Mouse (Mus musculus): Measurements from ENCODE around the gene Ypel4. TPM values are rescaled to one million over a fixed set of nuclear protein-coding genes. Genes with fewer than 3 reads are reported as not detected.
"Not testable (repeated sequence)": the region's sequence is repeated elsewhere in the genome, so short reads cannot be mapped to it uniquely, and the experiment has no call there.

The Ypel4 gene
- polyA plus RNA-seq, 1 experiment from 2014 or later: 12.3 TPM

GRCm38 (mm10) chr2:84715562-84716361 is 18.1 kb upstream of the Ypel4 start:
- WGBS: under 1% methylated on average over 33 of the region's 33 CpGs
- H3K4me1 ChIP-seq: peaks cover 10% of the 10 kb centered on the region
- H3K36me3 ChIP-seq: peaks cover 3% of the 10 kb centered on the region

DNA sequence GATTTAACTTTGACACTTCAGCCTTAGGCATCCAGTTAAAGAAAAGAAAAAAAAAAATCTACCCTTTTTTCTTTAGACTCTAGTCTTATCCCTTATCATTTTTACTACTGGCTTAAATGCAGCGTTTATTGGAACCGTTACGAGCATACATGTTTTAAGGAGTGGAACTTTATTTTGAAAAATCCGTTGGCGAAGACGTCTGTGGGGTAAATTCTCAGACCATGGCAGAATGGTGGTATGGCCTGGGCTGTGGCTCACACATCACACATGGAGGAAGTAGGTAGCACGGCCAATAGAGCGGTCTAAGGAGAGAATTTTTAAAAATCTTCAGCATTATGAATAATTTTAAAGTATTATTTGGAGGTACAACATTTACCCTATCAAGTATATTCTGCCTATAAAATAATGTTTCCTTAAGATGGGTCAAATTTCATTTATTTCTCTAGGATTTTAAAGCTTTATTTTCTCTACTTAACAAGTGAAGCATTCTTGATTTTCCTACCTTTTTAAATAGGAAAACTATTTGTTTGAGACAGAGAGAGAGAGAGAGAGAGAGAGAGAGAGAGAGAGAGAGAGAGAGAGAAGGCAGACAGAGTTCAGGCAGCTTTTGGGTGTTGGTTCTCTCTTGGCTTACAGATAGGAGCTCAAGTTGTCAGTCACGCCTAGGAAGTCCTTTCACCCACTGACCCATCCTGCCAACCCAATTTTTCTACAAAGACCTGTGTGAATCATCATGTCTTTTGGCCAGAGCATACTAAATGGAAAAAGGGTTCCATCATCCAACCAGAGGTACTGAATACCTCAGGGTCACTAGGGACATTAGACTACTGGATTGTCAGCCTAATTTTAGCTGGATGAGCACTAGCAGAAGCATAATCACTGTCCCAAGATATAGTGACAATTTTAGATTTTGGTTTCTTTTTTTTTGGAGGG is 17.2 kb upstream of the Ypel4 start:
- Histone ChIP-seq H3K4me2 (replicated peaks) (peak overlapping the region; percentile 59), H3K36me3 (peaks cover 7% of the 10 kb centered on the region; the same call in 1 of the 2 replicates), H3K9ac (peak overlapping the region; percentile 46), H3K4me1 (peaks cover 10% of the 10 kb centered on the region), H3K27me3 (no peaks in the 10 kb centered on the region), H3K4me3 (peak overlapping the region; percentile 96), H3K9me3 (no peaks in the 10 kb centered on the region), H3K27ac (no peak overlapping the region)
- 34% methylated on average over 9 of the region's 9 CpGs for WGBS
- no peak for ATAC-seq (ENCODE audit: insufficient number of reproducible peaks, insufficient read depth, low FRiP score, low TSS enrichment)

More at GRCm38 (mm10) chr2:84715562-84716361, 18.1 kb upstream of the Ypel4 start:
- Histone ChIP-seq H3K9me3 (no peaks in the 10 kb centered on the region), H3K9ac (peak overlapping the region; percentile 46), H3K27ac (peak overlapping the region; percentile 96), H3K4me3 (peak overlapping the region; percentile 96), H3K4me2 (replicated peaks) (peak overlapping the region; percentile 59), H3K27me3 (no peaks in the 10 kb centered on the region)
- ATAC-seq (ENCODE audit: insufficient number of reproducible peaks, insufficient read depth, low FRiP score, low TSS enrichment): peak; percentile 96

GRCm38 (mm10) chr2:84717357-84717756 is 16.5 kb upstream of the Ypel4 start:
- H3K27ac ChIP-seq: no peak overlapping the region
- peaks cover 10% of the 10 kb centered on the region; the same call in 1 of the 2 replicates for H3K36me3 ChIP-seq
- no peak for ATAC-seq (ENCODE audit: insufficient number of reproducible peaks, insufficient read depth, low FRiP score, low TSS enrichment)
- WGBS: 89% methylated on average over 4 of the region's 4 CpGs
- peaks cover 10% of the 10 kb centered on the region for H3K4me1 ChIP-seq
- H3K27me3 ChIP-seq: no peaks in the 10 kb centered on the region
- H3K9me3 ChIP-seq: no peaks in the 10 kb centered on the region
- H3K9ac ChIP-seq: no peak overlapping the region
- no peak overlapping the region for H3K4me2 ChIP-seq (replicated peaks)
- no peak overlapping the region for H3K4me3 ChIP-seq

DNA sequence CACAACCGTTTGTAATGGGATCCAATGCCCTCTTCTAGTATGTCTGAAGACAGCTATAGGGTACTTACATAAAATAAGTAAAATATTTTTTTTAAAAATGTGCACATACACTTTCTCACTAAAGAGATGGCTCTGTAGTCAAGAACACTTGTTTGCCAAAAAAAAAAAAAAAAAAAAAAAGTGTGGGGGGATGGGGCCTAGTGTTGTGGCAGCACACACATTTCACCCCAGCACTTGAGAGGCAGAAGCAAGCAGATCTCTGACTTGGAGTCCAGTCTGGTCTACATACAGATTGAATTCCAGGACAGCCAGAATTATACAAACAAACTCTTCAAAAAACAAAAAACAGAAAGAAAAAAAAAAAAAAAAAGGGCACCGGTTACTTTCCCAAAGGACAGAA is 13.1 kb upstream of the Ypel4 start:
- Histone ChIP-seq H3K4me2 (replicated peaks) (no peak overlapping the region), H3K36me3 (peaks cover 32% of the 10 kb centered on the region), H3K27ac (no peak overlapping the region), H3K9ac (no peak overlapping the region), H3K4me3 (no peak overlapping the region), H3K4me1 (peaks cover 3% of the 10 kb centered on the region), H3K27me3 (no peaks in the 10 kb centered on the region), H3K9me3 (no peaks in the 10 kb centered on the region)
- ATAC-seq (ENCODE audit: insufficient number of reproducible peaks, insufficient read depth, low FRiP score, low TSS enrichment): no peak
- WGBS: 95% methylated on average over 2 of the region's 2 CpGs

GRCm38 (mm10) chr2:84721182-84721581 is 12.7 kb upstream of the Ypel4 start:
- Histone ChIP-seq H3K4me2 (replicated peaks) (no peak overlapping the region), H3K9me3 (no peaks in the 10 kb centered on the region), H3K9ac (no peak overlapping the region), H3K27me3 (no peaks in the 10 kb centered on the region), H3K36me3 (peaks cover 32% of the 10 kb centered on the region), H3K4me1 (peaks cover 7% of the 10 kb centered on the region), H3K27ac (no peak overlapping the region), H3K4me3 (no peak overlapping the region)
- 71% methylated on average over 3 of the region's 3 CpGs for WGBS
- no peak for ATAC-seq (ENCODE audit: insufficient number of reproducible peaks, insufficient read depth, low FRiP score, low TSS enrichment)

DNA sequence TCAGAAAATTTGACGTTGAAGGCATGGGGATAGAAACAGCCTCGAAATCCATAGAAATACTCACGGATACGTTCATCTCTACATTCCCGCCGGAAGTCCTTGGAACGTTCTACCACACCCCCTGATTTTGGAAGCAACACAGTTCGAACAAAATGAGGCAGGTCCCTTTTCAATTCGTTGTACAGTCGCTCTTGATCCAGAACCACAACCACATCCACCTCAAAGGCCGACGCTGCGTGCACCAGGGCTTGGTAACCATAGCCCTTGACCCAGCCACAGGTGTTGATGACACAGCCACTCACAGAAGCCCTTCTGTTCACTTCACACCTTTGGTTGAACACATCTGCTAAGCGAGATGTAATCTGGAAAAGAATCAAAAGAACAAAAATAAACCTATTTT is 10.0 kb upstream of the Ypel4 start:
- no peak for ATAC-seq (ENCODE audit: insufficient number of reproducible peaks, insufficient read depth, low FRiP score, low TSS enrichment)
- Histone ChIP-seq H3K36me3 (peaks cover 32% of the 10 kb centered on the region), H3K4me2 (replicated peaks) (no peak overlapping the region), H3K4me3 (no peak overlapping the region), H3K9ac (no peak overlapping the region), H3K4me1 (peaks cover 12% of the 10 kb centered on the region), H3K27ac (no peak overlapping the region), H3K9me3 (no peaks in the 10 kb centered on the region), H3K27me3 (no peaks in the 10 kb centered on the region)
- 94% methylated on average over 14 of the region's 14 CpGs for WGBS

GRCm38 (mm10) chr2:84725770-84726169 is 8.1 kb upstream of the Ypel4 start:
- no peaks in the 10 kb centered on the region for H3K27me3 ChIP-seq
- H3K9me3 ChIP-seq: no peaks in the 10 kb centered on the region
- H3K4me2 ChIP-seq (replicated peaks): peak overlapping the region; percentile 93
- H3K27ac ChIP-seq: no peak overlapping the region
- H3K4me1 ChIP-seq: peaks cover 12% of the 10 kb centered on the region
- 91% methylated on average over 10 of the region's 10 CpGs for WGBS
- H3K9ac ChIP-seq: no peak overlapping the region
- no peak overlapping the region for H3K4me3 ChIP-seq
- H3K36me3 ChIP-seq: peaks cover 32% of the 10 kb centered on the region
- no peak for ATAC-seq (ENCODE audit: insufficient number of reproducible peaks, insufficient read depth, low FRiP score, low TSS enrichment)

- Histone ChIP-seq H3K27ac (0 out of 2 replicates have a peak overlapping the region, but pooled peaks have one; percentile 11), H3K4me2 (replicated peaks) (peak overlapping the region; percentile 93), H3K36me3 (peaks cover 25% of the 10 kb centered on the region), H3K9ac (peak overlapping the region; percentile 60), H3K4me1 (peaks cover 12% of the 10 kb centered on the region), H3K27me3 (no peaks in the 10 kb centered on the region), H3K9me3 (no peaks in the 10 kb centered on the region), H3K4me3 (peak overlapping the region; percentile 73)
- 4% methylated on average over 9 of the region's 9 CpGs for WGBS
- ATAC-seq (ENCODE audit: insufficient number of reproducible peaks, insufficient read depth, low FRiP score, low TSS enrichment): no peak
Measured at GRCm38 (mm10) chr2:84726716-84727115, 7.1 kb upstream of the Ypel4 start.

DNA sequence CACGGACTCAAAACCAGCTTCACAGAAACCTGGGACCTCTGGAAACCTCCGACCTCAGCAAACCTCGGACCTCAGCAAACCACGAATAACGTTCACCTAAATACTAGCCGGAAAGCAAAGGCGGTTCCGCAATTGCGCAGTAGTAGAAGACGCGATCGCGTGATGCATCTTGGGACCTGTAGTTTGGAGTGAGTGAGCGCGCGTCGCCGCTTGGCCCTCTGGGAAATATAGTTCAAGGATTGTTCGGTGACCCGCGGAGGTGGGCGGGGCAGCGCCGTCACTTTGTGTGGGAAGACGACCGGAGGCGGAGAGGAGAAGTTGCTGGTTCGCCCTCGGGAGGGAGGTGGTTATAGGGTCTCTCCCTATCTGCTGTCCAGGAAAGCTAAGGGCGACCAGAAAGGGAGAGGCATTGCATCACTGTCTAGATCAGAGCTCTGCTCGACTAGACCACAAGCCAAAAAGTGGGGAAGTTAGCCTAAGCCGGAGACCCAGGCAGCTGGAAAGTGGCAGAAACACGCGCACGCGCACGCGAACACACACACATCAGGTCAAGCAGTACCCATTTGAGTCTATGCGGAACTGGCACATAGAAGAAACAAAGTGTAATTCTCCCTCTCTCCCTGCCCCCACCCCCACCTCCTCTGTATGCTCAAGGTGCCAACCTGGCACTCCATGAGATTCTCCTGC is 6.5 kb upstream of the Ypel4 start, which contains the start of gene Clp1:
TSS of gene Clp1 (minus strand) at position 179 of the 687 bp plus-strand sequence.
- Histone ChIP-seq H3K4me1 (peaks cover 12% of the 10 kb centered on the region), H3K4me2 (replicated peaks) (peak within 1 kb of the TSS; percentile 93), H3K27ac (peak within 1 kb of the TSS; percentile 81), H3K9me3 (no peaks in the 10 kb centered on the region), H3K27me3 (no peaks in the 10 kb centered on the region), H3K9ac (peak within 1 kb of the TSS; percentile 64), H3K36me3 (peaks cover 22% of the 10 kb centered on the region), H3K4me3 (peak within 1 kb of the TSS; percentile 73)
- WGBS: under 1% methylated on average over 39 of the region's 39 CpGs
- peak; percentile 94 for ATAC-seq (ENCODE audit: insufficient number of reproducible peaks, insufficient read depth, low FRiP score, low TSS enrichment)

- not testable (repeated sequence) for H3K9ac ChIP-seq; H3K27me3 ChIP-seq; ATAC-seq (ENCODE audit: insufficient number of reproducible peaks, insufficient read depth, low FRiP score, low TSS enrichment); H3K27ac ChIP-seq; H3K9me3 ChIP-seq; H3K4me2 ChIP-seq (replicated peaks); H3K4me3 ChIP-seq
- WGBS: 80% methylated on average over 5 of the region's 5 CpGs
- Histone ChIP-seq H3K4me1 (peaks cover 12% of the 10 kb centered on the region), H3K36me3 (peaks cover 20% of the 10 kb centered on the region)
Measured at GRCm38 (mm10) chr2:84728191-84728590, 5.7 kb upstream of the Ypel4 start.

DNA sequence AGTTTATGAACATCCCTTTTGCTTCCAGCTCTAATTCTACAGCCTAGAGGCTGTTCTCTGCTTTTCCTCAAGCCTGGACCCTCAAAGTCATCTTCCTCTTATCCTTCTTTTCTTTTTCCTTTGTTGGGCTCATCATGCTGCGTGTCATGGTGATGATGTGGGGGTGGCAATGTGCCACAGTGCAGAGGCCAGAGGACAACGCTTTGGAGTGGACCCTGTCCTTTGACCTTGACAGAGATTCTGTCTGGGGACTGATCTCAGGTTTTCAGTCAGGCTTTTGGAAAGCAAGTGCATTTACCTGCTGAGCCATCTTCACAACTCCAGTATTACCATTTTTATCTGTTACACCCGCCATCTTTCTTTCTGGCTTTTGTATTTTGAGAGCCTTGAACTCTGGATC is 2.7 kb upstream of the Ypel4 start:
- no peak overlapping the region for H3K4me3 ChIP-seq
- no peak overlapping the region for H3K4me2 ChIP-seq (replicated peaks)
- no peaks in the 10 kb centered on the region for H3K36me3 ChIP-seq
- no peak for ATAC-seq (ENCODE audit: insufficient number of reproducible peaks, insufficient read depth, low FRiP score, low TSS enrichment)
- no peaks in the 10 kb centered on the region for H3K27me3 ChIP-seq
- no peak overlapping the region for H3K27ac ChIP-seq
- peaks cover 30% of the 10 kb centered on the region for H3K4me1 ChIP-seq
- H3K9me3 ChIP-seq: no peaks in the 10 kb centered on the region
- H3K9ac ChIP-seq: no peak overlapping the region
- whole genome bisulfite sequencing: 77% methylated on average over 3 of the region's 3 CpGs

Data from embryonic facial prominence, embryonic 12.5 days (tissue).